In the genomic region with DNA sequence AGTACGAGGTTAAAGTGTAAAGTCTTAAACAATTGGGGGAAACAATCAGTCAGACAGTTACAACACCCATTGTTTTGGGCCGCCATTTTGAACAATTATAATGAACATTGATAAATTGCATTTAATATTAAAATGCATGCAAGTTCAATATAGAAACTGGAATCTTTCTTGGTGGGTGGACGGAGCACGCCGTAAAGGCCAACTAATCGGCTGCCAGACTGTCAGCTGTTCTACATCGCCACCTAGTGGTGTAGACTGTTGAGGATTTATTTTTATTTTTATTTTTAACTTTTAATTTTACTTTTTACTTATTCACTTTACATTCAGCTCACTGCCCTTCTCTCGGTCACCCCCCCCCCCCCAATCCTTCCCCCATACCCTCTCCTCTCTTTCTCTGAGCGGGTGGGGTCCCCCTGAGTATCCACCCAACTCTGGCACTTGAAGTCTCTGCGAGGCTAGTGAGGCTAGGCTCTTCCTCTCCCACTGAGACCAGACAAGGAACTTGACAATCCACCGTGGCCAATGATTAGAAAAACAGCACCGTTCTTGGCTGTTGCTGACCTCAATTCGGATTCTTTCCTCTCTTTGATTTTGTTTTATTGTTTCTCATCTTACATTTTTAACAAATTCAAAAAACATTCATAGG, we compare ENCODE assay signal across 8 mouse cellular contexts.
DNase-seq lines count a peak whose midpoint lies in the region; ATAC-seq and TF ChIP-seq lines count a peak whose summit lies in the region.

No protein-coding gene starts in this region.

- H3K4me1 ChIP-seq in kidney, adult 2 months (ENCODE audit: control insufficient read depth, insufficient read depth, low read length), result peaks cover 6% of the 10 kb centered on the region
- no peaks in the 10 kb centered on the region for H3K4me1 ChIP-seq in hindbrain, embryonic 15.5 days (replicated peaks)

- H3K27ac ChIP-seq in kidney, adult 2 months (ENCODE audit: insufficient read depth, low read depth, low read length), result no peak overlapping the region
- H3K27ac ChIP-seq in hindbrain, embryonic 15.5 days (replicated peaks), result no peak overlapping the region

- 9% methylated on average over 13 of the region's 13 CpGs for WGBS in kidney, adult 2 months
- 11% methylated on average over 13 of the region's 13 CpGs for WGBS in hindbrain, embryonic 15.5 days

- H3K4me3 ChIP-seq in kidney, adult 2 months (ENCODE audit: insufficient read depth, low read depth, low read length), result peak overlapping the region; percentile 16; the same call in 1 of the 2 replicates
- H3K4me3 ChIP-seq in hindbrain, embryonic 15.5 days, result no peak overlapping the region

- H3K9me3 ChIP-seq in hindbrain, embryonic 15.5 days, result no peaks in the 10 kb centered on the region

- no peak for ATAC-seq in hindbrain, embryonic 15.5 days (ENCODE audit: low FRiP score, low read depth)
- ATAC-seq in megakaryocyte progenitor cell, adult 5-6 weeks (replicated peaks; ENCODE audit: poor library complexity), result peak; percentile 63

- DNase-seq in kidney, adult 2 months, result peak; percentile 40
- no peak for DNase-seq in kidney, adult 11 months
- peak; percentile 26 for DNase-seq in R1 (ENCODE audit: low read depth, low spot score)
- no peak for DNase-seq in natural killer cell, adult 2 months (ENCODE audit: low spot score in 2 of 2)
- DNase-seq in gastrocnemius, postnatal 25 days, result no peak
- DNase-seq in right cerebral cortex, postnatal 14 days, result no peak

- H3K4me2 ChIP-seq in hindbrain, embryonic 15.5 days, result peak overlapping the region; percentile 19; the same call in 1 of the 2 replicates

- no peak for TF ChIP-seq POLR2A in kidney, adult 2 months (IDR thresholded peaks at IDR 0.05; ENCODE audit: low read depth, low read length)

- no peaks in the 10 kb centered on the region for H3K36me3 ChIP-seq in kidney, adult 2 months (ENCODE audit: control insufficient read depth, insufficient read depth, low read length)
- no peaks in the 10 kb centered on the region for H3K36me3 ChIP-seq in hindbrain, embryonic 15.5 days

- TF ChIP-seq CTCF in kidney, adult 2 months (conservative IDR thresholded peaks at IDR 0.05; ENCODE audit: insufficient read depth, insufficient read length, low read depth, low read length), result peak; percentile 70

- H3K27me3 ChIP-seq in kidney, adult 2 months (replicated peaks; ENCODE audit: control insufficient read depth, insufficient read depth, low read length), result no peaks in the 10 kb centered on the region
- H3K27me3 ChIP-seq in hindbrain, embryonic 15.5 days, result no peaks in the 10 kb centered on the region

- no peak overlapping the region for H3K9ac ChIP-seq in hindbrain, embryonic 15.5 days

Comparison
In these comparisons a context has a peak if more than half of its experiments do, and no peak if none do; other contexts are left out.
1. DNase-seq: peak in kidney, adult 2 months (single experiment) and R1 (single experiment); none in kidney, adult 11 months (single experiment), natural killer cell, adult 2 months (0 of 2), gastrocnemius, postnatal 25 days (single experiment) and right cerebral cortex, postnatal 14 days (single experiment).